Mouse (Mus musculus): Measurements from ENCODE around the gene Dmbt1. TPM values are rescaled to one million over a fixed set of nuclear protein-coding genes. Genes with fewer than 3 reads are reported as not detected.
"Not testable (repeated sequence)": the region's sequence is repeated elsewhere in the genome, so short reads cannot be mapped to it uniquely, and the experiment has no call there.

Gene Dmbt1
- polyA plus RNA-seq, 1 experiment, result not detected

- Histone ChIP-seq H3K4me1 (ENCODE audit: control insufficient read depth, insufficient read depth, insufficient read length, low read length) (no peaks in the 10 kb centered on the region), H3K27ac (replicated peaks; ENCODE audit: low read depth, low read length) (no peak overlapping the region), H3K4me3 (ENCODE audit: insufficient read depth, low read depth, low read length) (no peak overlapping the region)
Measured at GRCm38 (mm10) chr7:131024807-131025206, 7.0 kb upstream of the Dmbt1 start.

- H3K4me1 ChIP-seq (ENCODE audit: control insufficient read depth, insufficient read depth, insufficient read length, low read length), result no peaks in the 10 kb centered on the region
- H3K27ac ChIP-seq (replicated peaks; ENCODE audit: low read depth, low read length), result no peak overlapping the region
- H3K4me3 ChIP-seq (ENCODE audit: insufficient read depth, low read depth, low read length), result no peak overlapping the region
Measured at GRCm38 (mm10) chr7:131027557-131027956, 4.3 kb upstream of the Dmbt1 start.

- Histone ChIP-seq H3K4me1 (ENCODE audit: control insufficient read depth, insufficient read depth, insufficient read length, low read length) (no peaks in the 10 kb centered on the region), H3K4me3 (ENCODE audit: insufficient read depth, low read depth, low read length) (no peak overlapping the region), H3K27ac (replicated peaks; ENCODE audit: low read depth, low read length) (no peak overlapping the region)
Measured at GRCm38 (mm10) chr7:131036396-131036795, 4.5 kb downstream of the Dmbt1 start.

GRCm38 (mm10) chr7:131037083-131037482, 5.2 kb downstream of the Dmbt1 start:
- Histone ChIP-seq H3K27ac (replicated peaks; ENCODE audit: low read depth, low read length) (no peak overlapping the region), H3K4me1 (ENCODE audit: control insufficient read depth, insufficient read depth, insufficient read length, low read length) (no peaks in the 10 kb centered on the region), H3K4me3 (ENCODE audit: insufficient read depth, low read depth, low read length) (no peak overlapping the region)

- not testable (repeated sequence) for H3K4me1 ChIP-seq (ENCODE audit: control insufficient read depth, insufficient read depth, insufficient read length, low read length); H3K27ac ChIP-seq (replicated peaks; ENCODE audit: low read depth, low read length); H3K4me3 ChIP-seq (ENCODE audit: insufficient read depth, low read depth, low read length)
Measured at GRCm38 (mm10) chr7:131040760-131041159, 8.9 kb downstream of the Dmbt1 start.

- no peak overlapping the region for H3K27ac ChIP-seq (replicated peaks; ENCODE audit: low read depth, low read length)
- no peak overlapping the region for H3K4me3 ChIP-seq (ENCODE audit: insufficient read depth, low read depth, low read length)
- no peaks in the 10 kb centered on the region for H3K4me1 ChIP-seq (ENCODE audit: control insufficient read depth, insufficient read depth, insufficient read length, low read length)
Measured at GRCm38 (mm10) chr7:131042657-131043056, 10.8 kb downstream of the Dmbt1 start.

- not testable (repeated sequence) for H3K27ac ChIP-seq (replicated peaks; ENCODE audit: low read depth, low read length); H3K4me3 ChIP-seq (ENCODE audit: insufficient read depth, low read depth, low read length); H3K4me1 ChIP-seq (ENCODE audit: control insufficient read depth, insufficient read depth, insufficient read length, low read length)
Measured at GRCm38 (mm10) chr7:131045258-131045835, 13.5 kb downstream of the Dmbt1 start.

- H3K4me3 ChIP-seq (ENCODE audit: insufficient read depth, low read depth, low read length); H3K27ac ChIP-seq (replicated peaks; ENCODE audit: low read depth, low read length); H3K4me1 ChIP-seq (ENCODE audit: control insufficient read depth, insufficient read depth, insufficient read length, low read length): not testable (repeated sequence)
Measured at GRCm38 (mm10) chr7:131049829-131050228, 18.0 kb downstream of the Dmbt1 start.

GRCm38 (mm10) chr7:131054808-131055370, 23.0 kb downstream of the Dmbt1 start:
- no peak overlapping the region for H3K27ac ChIP-seq (replicated peaks; ENCODE audit: low read depth, low read length)
- no peak overlapping the region for H3K4me3 ChIP-seq (ENCODE audit: insufficient read depth, low read depth, low read length)
- no peaks in the 10 kb centered on the region for H3K4me1 ChIP-seq (ENCODE audit: control insufficient read depth, insufficient read depth, insufficient read length, low read length)

- not testable (repeated sequence) for H3K4me1 ChIP-seq (ENCODE audit: control insufficient read depth, insufficient read depth, insufficient read length, low read length); H3K27ac ChIP-seq (replicated peaks; ENCODE audit: low read depth, low read length); H3K4me3 ChIP-seq (ENCODE audit: insufficient read depth, low read depth, low read length)
Measured at GRCm38 (mm10) chr7:131057918-131058317, 26.1 kb downstream of the Dmbt1 start.

GRCm38 (mm10) chr7:131059808-131060207, 28.0 kb downstream of the Dmbt1 start:
- not testable (repeated sequence) for H3K4me3 ChIP-seq (ENCODE audit: insufficient read depth, low read depth, low read length); H3K4me1 ChIP-seq (ENCODE audit: control insufficient read depth, insufficient read depth, insufficient read length, low read length); H3K27ac ChIP-seq (replicated peaks; ENCODE audit: low read depth, low read length)

GRCm38 (mm10) chr7:131062541-131062940, 30.7 kb downstream of the Dmbt1 start:
- Histone ChIP-seq H3K4me3 (ENCODE audit: insufficient read depth, low read depth, low read length) (no peak overlapping the region), H3K27ac (replicated peaks; ENCODE audit: low read depth, low read length) (no peak overlapping the region), H3K4me1 (ENCODE audit: control insufficient read depth, insufficient read depth, insufficient read length, low read length) (no peaks in the 10 kb centered on the region)

- not testable (repeated sequence) for H3K4me3 ChIP-seq (ENCODE audit: insufficient read depth, low read depth, low read length); H3K27ac ChIP-seq (replicated peaks; ENCODE audit: low read depth, low read length); H3K4me1 ChIP-seq (ENCODE audit: control insufficient read depth, insufficient read depth, insufficient read length, low read length)
Measured at GRCm38 (mm10) chr7:131068191-131068590, 36.3 kb downstream of the Dmbt1 start.

- not testable (repeated sequence) for H3K27ac ChIP-seq (replicated peaks; ENCODE audit: low read depth, low read length); H3K4me1 ChIP-seq (ENCODE audit: control insufficient read depth, insufficient read depth, insufficient read length, low read length); H3K4me3 ChIP-seq (ENCODE audit: insufficient read depth, low read depth, low read length)
Measured at GRCm38 (mm10) chr7:131073476-131073875, 41.6 kb downstream of the Dmbt1 start.

GRCm38 (mm10) chr7:131074098-131074497, 42.2 kb downstream of the Dmbt1 start:
- H3K4me3 ChIP-seq (ENCODE audit: insufficient read depth, low read depth, low read length); H3K27ac ChIP-seq (replicated peaks; ENCODE audit: low read depth, low read length); H3K4me1 ChIP-seq (ENCODE audit: control insufficient read depth, insufficient read depth, insufficient read length, low read length): not testable (repeated sequence)

- Histone ChIP-seq H3K4me3 (ENCODE audit: insufficient read depth, low read depth, low read length) (no peak overlapping the region), H3K27ac (replicated peaks; ENCODE audit: low read depth, low read length) (no peak overlapping the region), H3K4me1 (ENCODE audit: control insufficient read depth, insufficient read depth, insufficient read length, low read length) (no peaks in the 10 kb centered on the region)
Measured at GRCm38 (mm10) chr7:131075956-131076355, 44.1 kb downstream of the Dmbt1 start.

Data from brown adipose tissue, adult 24 weeks (tissue).